Mouse (Mus musculus) CD8-positive naive resting alpha-beta T cell, adult 57 days (primary cell): ENCODE results near the gene Anapc10. TPM values are rescaled to one million over a fixed set of nuclear protein-coding genes. Genes with fewer than 3 reads are reported as not detected.

ENCODE experiments used
- total RNA-seq: library from RNA; stranded (reverse); gene quantifications from one replicate; pipeline ENCODE4 v1.2.4, GENCODE M21; 2023

Anapc10 gene
- 8.0 TPM for total RNA-seq

GRCm38 (mm10) chr8:79711064-79711961 lies at the start of gene Anapc10, which contains the start of gene Abce1:
TSS of gene Anapc10 (plus strand) at chr8:79711820.
TSS of gene Abce1 (minus strand) at chr8:79711740.

Other genes with a start within 250 kb of the Anapc10 start
- 69.0 TPM for gene Otud4, start 72.2 kb upstream of the Anapc10 start, total RNA-seq
- 75.0 TPM for gene Abce1, start 80 bp upstream of the Anapc10 start, total RNA-seq